Mouse (Mus musculus): ENCODE measurements at regions not wholly inside any gene's neighbourhood (a gene's known extent, or its start where the extent isn't known, plus 50 kb on each side); places are given as distances from the start of the nearest gene placed in this dataset.

- TF ChIP-seq CTCF (IDR thresholded peaks at IDR 0.05; ENCODE audit: borderline replicate concordance, insufficient read depth, low read depth, low read length) (no peak), POLR2A (IDR thresholded peaks at IDR 0.05; ENCODE audit: borderline replicate concordance, insufficient read depth, low read length) (no peak)
Observed at GRCm38 (mm10) chr12:27960064-27960463, 592.1 kb downstream of the Dcdc2c start.
